Mouse (Mus musculus) cerebellum, adult 9-10 months (tissue): ENCODE results near the gene Anks1b.

ENCODE experiments used
- DNase-seq: peaks from one replicate; pipeline ENCODE4 v3.0.0; 2022

The Anks1b gene

GRCm38 (mm10) chr10:90974084-90974483 lies 1100.8 kb downstream of the Anks1b start:
- DNase-seq: no peak

- DNase-seq: no peak
Measured at GRCm38 (mm10) chr10:90974491-90974890, 1101.2 kb downstream of the Anks1b start.

- no peak for DNase-seq
Measured at GRCm38 (mm10) chr10:90981811-90982210, 1108.5 kb downstream of the Anks1b start.

GRCm38 (mm10) chr10:90983046-90983445 lies 1109.7 kb downstream of the Anks1b start:
- DNase-seq: no peak

- no peak for DNase-seq
Measured at GRCm38 (mm10) chr10:90990340-90990739, 1117.0 kb downstream of the Anks1b start.

- DNase-seq: no peak
Measured at GRCm38 (mm10) chr10:90992237-90992636, 1118.9 kb downstream of the Anks1b start.

- DNase-seq: no peak
Measured at GRCm38 (mm10) chr10:90993869-90994268, 1120.6 kb downstream of the Anks1b start.

- DNase-seq: no peak
Measured at GRCm38 (mm10) chr10:90999899-91000298, 1126.6 kb downstream of the Anks1b start.

GRCm38 (mm10) chr10:91001421-91001820 lies 1128.1 kb downstream of the Anks1b start:
- peak; percentile 27 for DNase-seq

GRCm38 (mm10) chr10:91005858-91006538 lies 1132.7 kb downstream of the Anks1b start:
- DNase-seq: no peak
